Mouse (Mus musculus): ENCODE measurements around the gene Hykk.
"Not testable (repeated sequence)": the region's sequence is repeated elsewhere in the genome, so short reads cannot be mapped to it uniquely, and the experiment has no call there.

The Hykk gene

DNA sequence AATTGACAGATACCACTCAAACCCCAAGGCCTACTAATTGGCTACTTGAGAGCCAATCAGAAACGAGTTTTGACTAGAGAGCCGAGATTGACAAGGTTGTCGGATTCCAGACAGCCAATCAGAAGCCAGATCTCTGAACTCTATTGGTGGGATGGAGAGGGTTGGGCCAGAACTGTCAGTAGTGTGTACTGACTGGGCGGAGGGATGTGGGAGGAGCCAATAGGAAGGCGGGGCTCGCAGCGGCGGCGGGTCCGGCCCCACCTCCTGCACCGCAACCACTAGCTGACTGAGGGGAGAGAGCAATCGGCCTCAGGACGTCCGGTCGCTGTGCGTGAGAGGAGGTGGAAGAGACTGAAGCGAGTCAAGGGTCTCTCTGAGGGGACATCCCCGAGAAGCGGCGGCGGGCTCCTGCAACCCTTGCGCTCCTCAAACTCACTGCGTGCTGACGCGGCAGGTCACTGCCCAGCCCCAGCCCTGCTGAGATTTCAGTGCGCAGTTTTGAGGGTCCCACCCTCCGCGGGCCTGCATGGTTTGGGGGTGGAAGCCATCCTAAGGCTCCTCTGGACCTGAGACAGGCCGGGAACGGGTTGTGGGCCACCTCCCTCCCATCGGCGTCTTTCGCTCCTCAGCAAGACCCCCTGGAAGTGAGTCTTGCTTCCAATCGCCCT is at the start of gene Hykk:
TSS of gene Hykk (plus strand) at position 274 of the 668 bp plus-strand sequence.
- DNase-seq (ENCODE audit: low read depth) = no peak

DNA sequence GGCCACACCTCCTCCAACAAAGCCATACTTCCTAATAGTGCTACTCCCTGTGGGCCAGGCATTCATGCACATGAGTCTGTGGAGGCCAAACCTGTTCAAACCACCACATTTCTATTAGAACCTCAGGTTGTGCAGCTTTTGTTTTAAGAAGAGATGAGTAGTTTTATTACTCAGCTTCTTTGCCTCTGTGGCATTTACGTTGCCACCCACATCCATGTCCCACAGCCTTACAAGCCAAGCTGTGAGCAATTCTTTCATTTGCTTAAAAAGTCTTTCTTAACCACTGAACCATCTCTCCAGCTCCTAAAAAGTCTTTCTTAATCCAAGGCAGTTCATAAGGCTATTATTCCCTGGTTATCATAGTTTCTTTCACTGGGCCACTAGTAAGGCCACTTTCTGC is 38.3 kb upstream of the Hykk start:
- no peak for DNase-seq (ENCODE audit: low read depth)

DNA sequence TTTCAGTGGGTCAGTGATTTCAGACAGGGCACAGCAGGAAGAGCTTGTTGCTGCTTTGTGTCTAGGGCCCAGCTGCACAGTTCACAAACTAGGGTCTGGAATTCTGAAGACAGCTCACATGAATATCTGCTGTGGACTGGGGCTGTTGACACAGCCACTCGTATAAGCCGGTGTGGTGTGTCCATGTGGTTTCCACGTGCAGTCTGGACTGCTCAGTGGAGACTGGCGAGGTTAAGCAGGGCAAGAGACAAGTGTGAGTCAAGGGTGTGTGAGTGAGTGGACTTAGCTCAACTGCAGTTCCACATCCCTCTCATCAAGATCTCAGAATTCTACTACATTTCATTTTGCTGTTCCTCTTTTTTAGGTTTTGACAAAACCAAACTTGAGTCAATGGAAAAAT is 25.0 kb upstream of the Hykk start:
- DNase-seq (ENCODE audit: low read depth) = peak; percentile 37

DNA sequence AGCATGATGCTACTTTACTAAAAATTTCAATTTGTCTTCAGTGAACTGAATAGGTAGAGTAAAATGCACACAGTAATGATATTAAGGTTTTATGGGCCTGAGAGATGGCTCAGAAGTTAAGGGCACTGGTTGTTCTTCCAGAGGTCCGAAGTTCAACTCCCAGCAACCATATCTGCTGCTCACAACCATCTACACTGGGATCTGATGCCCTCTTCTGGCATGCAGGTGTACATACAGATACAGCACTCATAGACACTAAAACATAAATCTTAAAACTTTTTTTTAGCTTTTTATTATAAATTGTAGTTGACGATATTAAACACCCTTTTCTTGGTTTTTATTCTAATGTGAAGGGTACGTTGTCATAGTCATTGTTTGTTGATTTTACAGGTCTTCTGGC is 20.0 kb upstream of the Hykk start:
- peak; percentile 37 for DNase-seq (ENCODE audit: low read depth)

DNA sequence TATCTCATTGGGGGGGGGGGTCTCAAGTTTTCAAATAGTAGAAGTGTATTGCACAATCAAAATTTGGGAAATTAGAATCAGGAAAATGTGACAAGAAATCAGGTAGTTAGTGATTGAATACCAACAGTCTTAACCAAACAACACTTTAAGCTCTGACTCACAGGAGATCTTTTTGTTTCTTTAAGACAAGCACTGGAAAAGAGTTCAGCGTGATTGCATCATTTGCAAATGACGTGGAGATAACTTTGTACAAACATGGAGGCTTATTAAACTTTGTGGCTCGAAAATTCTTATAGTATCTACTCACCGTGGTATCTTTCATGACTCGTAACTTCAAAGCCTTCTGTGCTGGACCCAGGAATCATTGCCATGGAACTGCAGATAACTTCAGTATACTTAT is 7.6 kb upstream of the Hykk start:
- peak; percentile 38 for DNase-seq (ENCODE audit: low read depth)

DNA sequence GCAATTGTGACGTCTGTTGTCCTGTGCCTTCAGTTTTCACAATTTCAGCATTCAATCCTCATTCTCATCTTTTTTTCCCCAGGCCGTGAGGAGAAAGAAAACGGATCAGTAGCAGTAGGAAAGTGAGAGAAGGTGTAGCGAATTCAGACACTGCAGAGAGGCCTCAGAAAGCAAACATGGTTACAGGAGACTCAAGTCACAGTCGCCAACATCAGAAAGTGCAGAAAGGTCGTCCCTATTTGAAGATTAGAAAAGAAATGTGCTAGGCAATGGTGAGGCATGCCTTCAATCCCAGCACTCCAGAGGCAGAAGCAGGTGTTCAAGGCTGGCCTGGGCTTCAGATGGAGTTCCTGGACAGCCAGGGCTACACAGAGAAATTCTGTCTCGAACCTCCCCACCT is 1.5 kb upstream of the Hykk start:
- DNase-seq (ENCODE audit: low read depth) = no peak

DNA sequence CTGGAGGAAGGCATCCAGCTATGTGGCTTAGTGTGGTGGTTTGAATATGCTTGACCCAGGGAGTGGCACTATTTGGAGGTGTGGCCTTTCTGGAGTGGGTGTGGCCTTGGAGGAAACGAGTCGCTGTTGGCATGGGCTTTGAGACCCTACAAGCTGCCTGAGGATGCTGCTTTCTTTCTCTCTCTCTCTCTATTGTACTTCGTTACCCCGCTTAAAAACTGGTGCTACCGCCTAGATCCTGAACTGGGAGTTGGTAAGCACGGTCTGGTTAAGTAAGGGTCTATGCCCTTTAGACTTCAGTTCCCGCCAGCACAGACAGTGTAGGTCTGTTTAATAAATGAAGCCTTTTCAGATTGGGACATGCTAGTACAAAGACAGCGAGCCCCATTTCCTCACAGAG is 682 bp upstream of the Hykk start:
- DNase-seq (ENCODE audit: low read depth) = no peak

DNA sequence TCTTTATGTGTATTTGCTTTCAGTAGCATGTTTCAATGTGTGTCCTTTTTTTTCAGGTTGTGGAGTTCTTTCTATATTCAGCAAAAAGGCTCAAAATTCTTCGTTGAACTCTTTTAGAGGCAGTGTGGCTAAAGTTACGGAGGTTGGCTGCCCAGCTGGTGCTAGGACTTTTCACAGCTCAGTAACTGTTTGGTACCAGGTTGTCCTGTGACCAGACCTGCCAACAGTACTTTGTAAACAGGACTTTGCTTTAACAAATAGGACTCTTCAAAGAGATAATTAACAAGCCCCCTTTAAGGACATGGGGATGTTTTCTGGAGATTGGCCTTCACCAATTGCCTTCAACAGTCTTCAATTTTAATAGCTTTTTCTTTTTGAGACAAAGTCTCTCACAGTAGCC is 1.1 kb downstream of the Hykk start:
- DNase-seq (ENCODE audit: low read depth) = no peak

DNA sequence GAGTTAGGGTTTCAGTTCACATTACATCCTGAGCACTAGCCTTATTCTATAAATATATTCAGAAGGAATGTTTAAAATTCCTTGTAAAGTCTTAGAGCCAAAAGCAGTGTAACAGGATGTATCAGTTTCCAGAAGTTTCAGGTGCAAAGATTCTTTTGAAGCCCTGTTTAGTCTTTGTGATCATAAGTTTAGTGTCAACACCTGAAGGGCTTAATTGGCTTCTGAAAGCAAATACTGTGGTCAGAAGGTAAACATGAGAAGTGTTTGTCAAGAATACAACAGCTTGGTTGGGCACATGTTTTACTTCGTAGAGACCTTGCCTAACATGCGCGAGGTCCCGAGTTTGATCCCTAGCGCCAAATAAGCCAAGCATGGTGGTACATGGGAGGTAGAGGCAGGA is 1.7 kb downstream of the Hykk start:
- DNase-seq (ENCODE audit: low read depth) = no peak

DNA sequence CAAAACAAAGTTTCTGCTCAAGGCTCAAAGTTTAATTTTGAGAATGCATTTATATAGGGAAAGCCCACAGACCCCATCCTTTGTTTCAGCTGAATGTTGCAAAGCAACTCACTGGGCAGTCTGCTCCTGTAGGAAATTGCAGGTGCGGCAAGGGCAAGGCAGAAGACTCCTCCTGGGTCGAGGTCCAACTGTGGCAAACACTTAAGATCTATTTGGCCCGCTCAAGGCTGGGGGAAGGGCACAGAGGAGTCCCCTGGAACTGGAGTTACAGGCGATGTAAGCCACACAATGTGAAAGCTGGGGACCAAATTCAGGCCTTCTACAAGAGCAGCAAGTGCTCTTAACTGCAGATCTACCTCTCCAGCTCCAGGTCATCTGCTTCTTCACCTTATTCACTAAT is 2.9 kb downstream of the Hykk start:
- no peak for DNase-seq (ENCODE audit: low read depth)

DNA sequence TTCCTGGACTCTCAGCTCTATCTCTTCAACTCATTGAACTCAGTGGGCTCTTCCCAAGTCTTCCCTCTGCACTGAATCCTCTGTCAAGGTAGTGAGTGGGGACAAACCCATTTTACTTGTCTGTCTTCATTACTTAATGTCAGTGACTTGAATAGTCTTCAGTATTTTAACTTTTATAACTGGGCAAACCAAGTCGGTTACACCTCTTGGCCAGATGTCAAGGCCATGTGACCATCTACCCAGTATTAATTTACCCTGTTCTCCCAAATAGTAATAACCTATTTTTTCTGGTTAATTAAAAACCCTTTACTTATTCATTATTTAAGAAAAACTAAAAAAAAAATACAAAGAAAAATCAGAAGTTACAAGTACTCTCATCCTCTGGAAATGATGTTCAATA is 13.7 kb downstream of the Hykk start:
- no peak for DNase-seq (ENCODE audit: low read depth)

DNA sequence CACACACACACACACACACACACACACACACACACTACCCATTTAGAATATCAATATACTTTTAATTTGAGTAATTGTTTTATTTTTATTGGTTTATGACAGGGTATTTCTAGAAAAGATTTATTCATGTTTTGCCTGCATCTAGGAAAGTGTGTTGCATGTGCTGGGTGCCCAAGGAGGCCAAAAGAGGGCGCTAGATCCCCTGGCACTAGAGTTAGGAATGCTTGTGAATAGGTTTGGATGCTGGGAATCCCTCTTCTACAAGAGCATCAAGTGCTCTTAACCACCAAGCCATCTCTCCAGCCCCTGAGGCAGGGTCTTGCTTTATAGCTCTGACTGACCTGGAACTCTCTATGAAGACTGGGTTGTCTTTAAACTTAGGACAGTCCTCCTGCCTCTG is 14.7 kb downstream of the Hykk start:
- peak; percentile 33 for DNase-seq (ENCODE audit: low read depth)

DNA sequence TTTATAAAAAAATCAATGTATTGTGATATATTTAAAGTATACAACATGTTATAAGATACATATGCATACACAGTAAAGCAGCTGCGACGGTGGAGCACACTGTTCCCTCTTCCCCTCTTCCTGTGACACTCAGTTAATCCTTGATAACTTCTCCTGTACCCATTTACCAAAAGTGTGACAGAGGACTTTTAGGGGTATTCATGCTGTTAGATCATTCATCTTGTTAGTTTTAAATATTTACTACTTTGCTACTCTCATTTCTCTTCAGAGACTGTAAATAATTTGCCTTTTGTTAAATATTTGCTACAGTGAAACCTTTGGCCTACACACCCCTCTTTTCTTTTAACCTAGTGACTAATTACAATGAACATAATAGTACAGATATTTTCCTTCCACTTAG is 15.3 kb downstream of the Hykk start:
- no peak for DNase-seq (ENCODE audit: low read depth)

DNA sequence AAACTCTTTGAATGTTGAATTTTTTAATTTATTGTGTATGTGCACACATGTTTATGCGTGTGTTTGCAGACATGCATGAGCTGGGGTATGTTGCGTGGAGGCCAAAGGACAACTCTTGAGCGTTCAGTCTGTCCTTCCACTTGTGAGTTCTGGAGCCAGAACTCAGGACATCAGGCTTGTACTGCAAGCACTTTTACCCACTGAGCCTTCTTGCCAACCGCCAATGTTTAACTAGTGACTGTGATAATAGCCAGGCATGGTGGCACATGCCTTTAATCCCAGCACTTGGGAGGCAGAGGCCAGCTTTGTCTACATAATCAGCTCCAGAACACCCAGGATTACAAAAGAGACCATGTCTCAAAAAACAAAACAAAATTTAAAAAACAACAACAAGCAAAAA is 25.0 kb downstream of the Hykk start:
- no peak for DNase-seq (ENCODE audit: low read depth)

DNA sequence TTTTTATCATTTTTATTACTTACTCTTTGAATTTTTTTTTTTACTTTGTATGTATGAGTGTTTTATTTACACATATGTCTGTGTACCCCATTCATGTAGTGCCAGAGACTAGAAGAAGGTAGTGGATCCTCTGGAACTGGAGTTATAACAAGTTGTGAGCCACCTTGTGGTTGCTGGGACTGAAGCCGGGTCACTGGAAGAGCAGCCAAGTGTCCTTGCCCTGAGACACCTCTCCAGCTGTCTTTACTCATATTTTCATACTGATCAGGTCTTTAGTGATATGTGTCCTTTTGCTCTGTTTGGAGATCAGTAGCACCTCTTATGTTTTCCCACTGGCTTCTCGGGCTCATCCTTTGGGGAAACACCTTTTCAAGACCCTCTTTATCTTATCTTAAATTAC is 27.4 kb downstream of the Hykk start:
- DNase-seq (ENCODE audit: low read depth) = peak; percentile 32

DNA sequence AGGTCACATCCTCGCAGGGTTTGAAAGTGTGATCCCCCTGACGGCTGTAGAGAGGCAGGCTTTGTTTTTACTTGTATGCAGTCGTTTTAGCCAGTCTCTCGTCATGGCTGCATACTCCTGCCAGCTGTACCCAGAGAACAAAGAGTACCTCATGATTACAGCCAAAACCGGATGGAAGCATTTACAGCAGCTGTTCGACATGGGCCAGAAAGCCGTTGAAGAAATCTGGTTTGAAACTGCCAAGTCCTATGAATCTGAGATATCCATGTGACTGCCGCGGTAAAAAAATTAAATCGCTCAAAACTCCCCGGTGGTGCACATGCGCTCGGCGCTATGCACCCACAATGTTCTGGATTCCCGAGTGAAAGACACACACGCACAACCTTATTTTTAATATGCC is 29.2 kb downstream of the Hykk start:
- DNase-seq (ENCODE audit: low read depth) = no peak

DNA sequence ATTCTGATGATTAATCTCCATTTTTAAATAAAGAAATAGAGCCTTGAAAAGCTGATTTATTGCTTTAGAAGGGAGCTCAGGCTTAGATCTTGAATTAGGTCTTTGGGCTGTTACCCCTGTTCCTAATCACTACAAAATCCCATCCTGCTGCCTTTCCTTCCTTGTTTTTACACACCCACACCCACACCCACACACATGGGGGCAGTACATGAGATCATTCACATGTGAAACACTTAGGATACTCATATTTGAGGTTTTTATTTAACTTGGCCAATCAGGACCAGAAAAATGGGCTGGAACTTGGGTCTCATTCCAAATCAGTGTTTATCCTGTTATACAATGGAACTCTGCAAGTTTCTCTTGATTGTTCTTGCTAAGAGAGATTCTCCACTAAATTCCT is 32.4 kb downstream of the Hykk start:
- DNase-seq (ENCODE audit: low read depth) = no peak

DNA sequence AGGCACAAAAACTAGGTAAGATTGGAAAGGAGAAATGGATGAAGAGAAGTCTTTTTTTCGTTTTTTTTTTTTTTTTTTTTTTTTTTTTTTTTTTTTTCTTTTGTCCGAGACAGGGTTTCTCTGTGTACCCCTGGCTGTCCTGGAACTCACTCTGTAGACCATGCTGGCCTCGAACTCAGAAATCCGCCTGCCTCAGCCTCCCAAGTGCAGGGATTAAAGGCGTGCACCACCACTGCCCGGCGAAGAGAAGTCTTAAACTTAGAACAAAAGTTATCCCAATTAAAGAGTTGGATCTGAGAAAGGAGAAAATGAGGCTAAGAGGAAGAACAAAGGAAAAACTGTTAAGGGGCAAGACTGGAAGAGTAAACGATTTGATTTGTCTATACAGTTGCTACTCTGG is 33.1 kb downstream of the Hykk start:
- DNase-seq (ENCODE audit: low read depth) = not testable (repeated sequence)

DNA sequence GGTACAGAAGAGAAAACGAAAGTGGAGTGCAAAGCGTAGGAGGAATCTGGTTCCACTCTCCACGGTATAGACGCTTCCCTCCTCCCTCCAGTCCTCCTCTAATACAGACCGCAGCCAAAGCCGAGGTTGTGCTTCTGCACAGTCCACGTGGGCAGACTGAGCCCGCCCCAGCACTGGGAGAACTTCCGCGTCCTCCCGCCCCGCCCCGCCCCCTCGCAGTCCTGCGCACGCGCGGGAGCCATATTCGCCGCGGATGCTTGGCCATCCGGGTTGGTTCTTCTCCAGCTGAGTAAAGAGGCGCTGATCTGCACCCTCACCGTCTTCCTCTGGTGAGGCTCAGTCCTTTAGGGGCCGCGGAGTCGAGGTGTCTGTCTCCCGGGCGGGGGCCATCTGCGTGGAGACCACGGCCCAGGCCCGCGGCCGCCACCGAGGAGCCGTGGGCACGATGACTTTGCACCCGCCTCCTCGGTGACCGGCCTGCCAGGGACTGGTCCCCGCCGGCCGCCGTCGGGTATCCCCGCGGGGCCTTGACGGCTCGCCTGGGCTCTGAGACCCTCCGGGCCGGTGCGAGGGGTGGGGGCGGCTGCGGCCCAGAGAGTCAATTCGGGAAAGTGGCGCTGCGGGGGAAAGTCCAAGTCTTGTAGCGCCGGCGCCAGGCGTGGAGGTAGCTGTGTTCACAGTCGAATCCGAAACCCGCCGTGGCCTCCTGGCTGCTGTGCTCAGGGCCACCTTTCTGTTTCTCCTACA is 33.7 kb downstream of the Hykk start, which contains the start of the genes Psma4 and AY074887:
TSS of gene Psma4 (plus strand) at position 216 of the 747 bp plus-strand sequence.
TSS of gene AY074887 (minus strand) at position 424 of the 747 bp plus-strand sequence.
- DNase-seq (ENCODE audit: low read depth) = peak; percentile 96

DNA sequence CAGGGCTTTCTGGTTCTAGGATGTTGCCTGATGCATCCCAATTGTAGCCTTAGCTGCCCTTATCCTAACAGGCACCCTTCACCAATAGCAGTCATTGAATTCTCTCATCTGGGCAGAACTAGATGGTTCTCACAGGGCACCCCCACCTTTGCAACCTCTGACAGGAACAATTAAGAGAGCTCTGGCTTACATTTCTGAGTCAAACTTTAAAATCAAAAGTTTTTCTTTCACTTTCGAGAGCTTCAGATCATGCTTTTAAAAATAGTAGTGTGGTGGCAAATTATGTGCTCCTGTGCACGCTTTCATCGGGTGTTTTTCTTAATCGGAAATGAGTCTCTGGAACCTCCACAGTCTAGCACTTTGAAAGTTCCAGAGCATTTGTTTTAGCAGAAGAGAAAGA is 44.0 kb downstream of the Hykk start:
- no peak for DNase-seq (ENCODE audit: low read depth)

DNA sequence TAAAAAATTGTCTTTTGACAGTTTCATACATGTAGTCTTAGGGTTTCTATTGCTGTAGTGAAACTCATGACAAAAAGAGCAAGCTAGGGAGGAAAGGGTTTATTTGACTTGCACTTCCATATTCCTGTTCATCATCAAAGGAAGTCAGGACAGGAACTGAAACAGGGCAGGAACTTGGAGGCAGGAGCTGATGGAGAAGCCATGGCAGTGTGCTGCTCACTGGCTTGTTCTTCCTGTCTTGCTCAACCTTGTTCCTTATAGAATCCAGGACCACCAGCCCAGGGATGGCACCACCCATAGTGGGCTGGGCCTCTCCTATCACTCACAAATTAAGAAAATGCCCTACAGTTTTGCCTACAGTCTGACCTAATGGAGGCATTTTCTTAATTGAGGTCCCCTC is 46.6 kb downstream of the Hykk start:
- no peak for DNase-seq (ENCODE audit: low read depth)

DNA sequence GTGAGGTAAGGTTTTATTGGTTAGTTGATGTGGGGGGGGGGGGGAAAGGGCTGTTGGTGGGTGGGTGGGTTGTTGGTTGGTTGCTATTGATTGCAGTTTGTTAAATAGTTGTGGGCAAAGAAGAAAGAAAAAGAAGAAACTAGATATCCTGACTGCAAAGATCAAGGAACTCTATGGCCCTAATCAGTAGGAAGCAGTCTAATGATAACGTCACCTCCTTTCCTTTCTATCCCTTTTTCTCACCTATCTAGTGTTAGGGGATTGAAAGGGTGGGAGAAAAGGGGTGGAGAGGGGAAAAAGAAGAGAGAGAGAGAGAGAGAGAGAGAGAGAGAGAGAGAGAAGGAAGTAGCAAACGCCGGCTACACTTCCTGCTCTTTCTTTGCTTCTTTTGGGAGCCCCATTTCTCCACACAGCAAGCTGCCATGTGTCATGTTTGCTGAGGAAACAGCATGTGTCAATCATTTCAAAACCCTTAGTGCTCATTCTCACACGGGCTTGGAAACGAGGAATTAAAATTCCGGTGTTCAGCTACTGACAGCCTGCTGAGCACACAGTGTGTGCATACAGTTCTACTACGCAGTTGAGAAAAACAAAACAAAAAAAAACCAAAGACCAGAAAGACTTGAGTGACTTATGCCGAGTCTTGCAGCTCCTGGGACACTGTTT is 53.0 kb downstream of the Hykk start:
- DNase-seq (ENCODE audit: low read depth) = peak; percentile 15

DNA sequence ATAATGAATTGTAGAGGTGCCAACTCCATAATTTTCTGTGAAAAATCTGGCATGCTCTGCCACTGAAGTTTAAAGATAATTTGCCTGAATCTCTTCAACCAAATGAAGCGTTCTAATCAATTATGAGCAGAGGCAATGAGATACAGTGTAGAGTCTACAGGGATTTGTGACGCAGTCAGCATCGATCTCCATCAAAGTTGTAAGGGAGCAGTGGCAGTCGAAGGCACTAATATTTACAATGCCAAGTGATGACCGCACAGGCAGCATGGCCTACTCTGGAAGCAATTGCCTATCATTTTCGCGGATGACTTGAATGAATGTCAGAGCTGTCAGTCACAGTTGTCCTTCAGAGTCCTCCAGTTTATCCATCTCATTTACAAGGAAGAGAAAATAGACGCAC is 63.6 kb downstream of the Hykk start, which contains the start of gene Chrna5:
TSS of gene Chrna5 (plus strand) at position 207 of the 400 bp plus-strand sequence.
- DNase-seq (ENCODE audit: low read depth) = no peak
